Mouse (Mus musculus) kidney, embryonic 15.5 days (tissue): ENCODE measurements around the gene Hist1h2ad. TPM values are rescaled to one million over a fixed set of nuclear protein-coding genes. Genes with fewer than 3 reads are reported as not detected.
"Not testable (repeated sequence)": the region's sequence is repeated elsewhere in the genome, so short reads cannot be mapped to it uniquely, and the experiment has no call there.

Experiments used
- ATAC-seq: fragments of 200-750 bp; cut with Nextera tagmentation; replicated peaks from 2 replicates; pipeline ENCODE4 v1.8.0; 2017; ENCODE audit warnings: moderate TSS enrichment; ENCODE audit not compliant: low FRiP score
- H3K27ac ChIP-seq: fragments of 300-500 bp; sonication (generic); 2 replicates; pipeline ENCODE4 v1.5.1; 2015; ENCODE audit warnings: mild to moderate bottlenecking, inconsistent platforms
- H3K27me3 ChIP-seq: fragments of 300-500 bp; sonication (generic); 2 replicates; pipeline ENCODE4 v1.6.1; 2015; ENCODE audit warnings: inconsistent platforms
- H3K36me3 ChIP-seq: fragments of 300-500 bp; sonication (generic); 2 replicates; pipeline ENCODE4 v1.6.1; 2015; ENCODE audit warnings: inconsistent platforms
- H3K4me1 ChIP-seq: fragments of 300-500 bp; sonication (generic); 2 replicates; pipeline ENCODE4 v1.6.1; 2015; ENCODE audit warnings: inconsistent platforms
- H3K4me2 ChIP-seq: fragments of 300-500 bp; sonication (generic); 2 replicates; pipeline ENCODE4 v1.6.1; 2015; ENCODE audit warnings: moderate library complexity, mild to moderate bottlenecking, inconsistent platforms
- H3K4me3 ChIP-seq: fragments of 300-500 bp; sonication (generic); replicated peaks from 2 replicates; pipeline ENCODE4 v1.5.1; 2015; ENCODE audit warnings: mild to moderate bottlenecking, inconsistent platforms
- H3K9ac ChIP-seq: fragments of 300-500 bp; sonication (generic); 2 replicates; pipeline ENCODE4 v1.6.1; 2015; ENCODE audit warnings: mild to moderate bottlenecking, inconsistent platforms
- H3K9me3 ChIP-seq: fragments of 300-500 bp; sonication (generic); replicated peaks from 2 replicates; pipeline ENCODE4 v1.6.1; 2016; ENCODE audit warnings: inconsistent platforms
- WGBS: fragments of 180-500 bp; shearing (Covaris S2); methylation state at CpG from one replicate; pipeline ENCODE4 v1.1.7; 2015; ENCODE audit warnings: mixed read lengths; 5-methylcytosine and 5-hydroxymethylcytosine counted together
- microRNA-seq: library from miRNA; unstranded; fragments of <30 nt; microRNA quantifications from one replicate; pipeline ENCODE4, GENCODE M21; 2016
- polyA plus RNA-seq: library from polyadenylated mRNA; unstranded; fragments of >200 nt; fragmentation: Nextera tagmentation; extraction: Ambion mirVana; gene quantifications from 2 replicates; pipeline ENCODE4 v1.2.1, GENCODE M21; 2015

Hist1h2ad gene
- polyA plus RNA-seq, 1 experiment from 2014 or later = 3.6 TPM

DNA sequence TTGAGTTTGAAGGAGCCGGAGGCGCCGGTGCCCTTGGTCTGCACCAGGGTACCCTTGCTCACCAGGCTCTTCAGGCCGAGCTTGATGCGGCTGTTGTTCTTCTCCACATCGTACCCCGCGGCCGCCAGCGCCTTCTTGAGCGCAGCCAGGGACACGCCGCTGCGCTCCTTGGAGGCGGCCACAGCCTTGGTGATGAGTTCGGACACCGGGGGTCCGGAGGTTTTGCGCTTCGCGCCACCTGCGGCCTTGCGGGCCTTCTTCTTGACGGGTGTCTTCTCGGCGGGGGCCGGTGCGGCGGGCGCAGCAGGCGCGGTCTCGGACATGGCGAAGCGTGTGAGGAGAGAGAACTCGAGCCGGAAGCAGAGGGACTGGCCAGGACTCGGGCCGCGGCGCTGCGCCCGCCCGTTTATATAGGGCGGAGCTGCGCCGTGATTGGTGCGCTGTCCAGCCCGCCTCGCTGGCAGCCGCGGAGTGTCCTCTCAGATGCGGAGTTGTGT, 48.0 kb downstream of the Hist1h2ad start, which contains the start of gene Hist1h1e:
TSS of gene Hist1h1e (minus strand) at position 384 of the 497 bp plus-strand sequence.
- not testable (repeated sequence) for H3K36me3 ChIP-seq, H3K27me3 ChIP-seq, H3K9me3 ChIP-seq
- peak; percentile 93 for ATAC-seq
- Histone ChIP-seq H3K27ac (peak within 1 kb of the TSS; percentile 99), H3K4me3 (peak within 1 kb of the TSS; percentile 73), H3K4me1 (peaks cover 17% of the 10 kb centered on the region), H3K9ac (peak within 1 kb of the TSS; percentile 94), H3K4me2 (peak within 1 kb of the TSS; percentile 84)
- WGBS = under 1% methylated on average over 53 of the region's 53 CpGs

DNA sequence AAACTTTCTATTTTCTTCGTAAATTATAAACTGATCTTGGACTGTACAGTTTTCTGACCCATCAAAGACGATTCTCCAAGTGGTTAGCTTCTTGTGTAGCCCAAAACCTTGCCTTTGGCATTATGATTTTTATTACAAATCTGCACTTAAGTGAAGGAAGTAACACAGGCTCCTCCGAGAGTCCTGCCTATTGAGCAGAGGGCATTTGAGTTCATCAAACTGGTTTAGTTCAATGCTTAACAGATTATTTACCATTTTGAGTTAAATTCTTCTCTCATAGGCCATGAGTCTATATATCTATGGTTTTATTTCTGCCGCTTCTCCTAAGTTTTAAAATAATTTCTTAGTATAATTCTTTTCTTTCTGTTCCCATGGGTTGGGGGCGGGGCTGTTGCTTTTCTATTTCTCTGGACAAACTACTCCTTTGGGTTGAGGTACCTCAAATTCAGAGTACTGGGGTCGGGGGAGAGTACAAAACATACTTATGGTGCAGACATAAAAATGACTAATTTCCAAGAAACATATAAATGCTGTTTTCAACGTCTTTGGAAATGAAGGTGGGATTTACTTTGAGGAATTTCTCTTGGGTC, 48.8 kb downstream of the Hist1h2ad start:
- Histone ChIP-seq H3K4me1 (peaks cover 17% of the 10 kb centered on the region), H3K4me3 (peak overlapping the region; percentile 73), H3K36me3 (no peaks in the 10 kb centered on the region), H3K27me3 (no peaks in the 10 kb centered on the region), H3K9me3 (no peaks in the 10 kb centered on the region), H3K4me2 (peak overlapping the region; percentile 84), H3K9ac (peak overlapping the region; percentile 94; the same call in 1 of the 2 replicates), H3K27ac (peak overlapping the region; percentile 99)
- no peak for ATAC-seq
- 26% methylated on average over 7 of the region's 7 CpGs for WGBS

Small RNA genes lying within 50 kb of the gene (microRNA-seq; reads per million reads assigned to microRNA genes)
- not detected for gene Gm44297
- not detected for gene Gm44359
- not detected for gene Gm44394

Other genes with a start within 250 kb of the Hist1h2ad start
- 48.8 and 48.9 TPM in 2 replicates for gene Zfp322a, start 205.2 kb upstream of the Hist1h2ad start, polyA plus RNA-seq
- gene Abt1, start 150.5 kb upstream of the Hist1h2ad start, polyA plus RNA-seq = 13.5 and 13.7 TPM in 2 replicates
- 0.08 and 0.12 TPM in 2 replicates for gene Btn1a1, start 108.5 kb upstream of the Hist1h2ad start, polyA plus RNA-seq
- gene Btn2a2, start 85.5 kb upstream of the Hist1h2ad start, polyA plus RNA-seq = 0.55 and 0.71 TPM in 2 replicates
- gene Hist1h4h, start 43.3 kb upstream of the Hist1h2ad start, polyA plus RNA-seq = 7.5 and 7.8 TPM in 2 replicates
- 3.3 and 7.3 TPM in 2 replicates for gene Hist1h2af, start 40.5 kb upstream of the Hist1h2ad start, polyA plus RNA-seq
- gene Hist1h3g, start 39.0 kb upstream of the Hist1h2ad start, polyA plus RNA-seq = 6.6 and 6.9 TPM in 2 replicates
- gene Hist1h2bh, start 31.0 kb upstream of the Hist1h2ad start, polyA plus RNA-seq = 0.91 and 1.1 TPM in 2 replicates
- gene Hist1h3f, start 30.3 kb upstream of the Hist1h2ad start, polyA plus RNA-seq = 0.86 and 1.3 TPM in 2 replicates
- 0.96 and 1.3 TPM in 2 replicates for gene Hist1h4f, start 22.7 kb upstream of the Hist1h2ad start, polyA plus RNA-seq
- 0.66 and 0.67 TPM in 2 replicates for gene Hist1h1d, start 21.1 kb upstream of the Hist1h2ad start, polyA plus RNA-seq
- gene Hist1h3e, start 12.0 kb upstream of the Hist1h2ad start, polyA plus RNA-seq = 6.5 and 6.7 TPM in 2 replicates
- 84.7 and 118 TPM in 2 replicates for gene Hist1h2ae, start 3.2 kb upstream of the Hist1h2ad start, polyA plus RNA-seq
- gene Hist1h2bg, start 3.0 kb upstream of the Hist1h2ad start, polyA plus RNA-seq = 10.6 and 10.9 TPM in 2 replicates
- 6.0 and 6.9 TPM in 2 replicates for gene Hist1h2bf, start 185 bp upstream of the Hist1h2ad start, polyA plus RNA-seq
- 6.5 and 7.5 TPM in 2 replicates for gene Hist1h3d, start 1.4 kb downstream of the Hist1h2ad start, polyA plus RNA-seq
- 123 and 142 TPM in 2 replicates for gene Hist1h4d, start 7.2 kb downstream of the Hist1h2ad start, polyA plus RNA-seq
- gene Hist1h2be, start 46.7 kb downstream of the Hist1h2ad start, polyA plus RNA-seq = 3.1 and 3.7 TPM in 2 replicates
- gene Hist1h1e, start 48.2 kb downstream of the Hist1h2ad start, polyA plus RNA-seq = 19.7 and 21.1 TPM in 2 replicates
- gene Hist1h2ac, start 109.6 kb downstream of the Hist1h2ad start, polyA plus RNA-seq = 1.3 and 1.5 TPM in 2 replicates
- gene Hist1h2bc, start 109.8 kb downstream of the Hist1h2ad start, polyA plus RNA-seq = 65.3 and 71.8 TPM in 2 replicates
- 0.31 TPM in 1 of 2 replicates, not detected in the other for gene Hist1h1t, start 121.4 kb downstream of the Hist1h2ad start, polyA plus RNA-seq
- 7.5 and 8.5 TPM in 2 replicates for gene Hist1h4c, start 124.1 kb downstream of the Hist1h2ad start, polyA plus RNA-seq
- gene Hfe, start 136.5 kb downstream of the Hist1h2ad start, polyA plus RNA-seq = 6.4 and 7.7 TPM in 2 replicates
- 24.1 and 27.2 TPM in 2 replicates for gene Hist1h1c, start 164.4 kb downstream of the Hist1h2ad start, polyA plus RNA-seq
- gene Hist1h3c, start 171.2 kb downstream of the Hist1h2ad start, polyA plus RNA-seq = 12.6 and 13.5 TPM in 2 replicates
- gene Hist1h2bb, start 172.4 kb downstream of the Hist1h2ad start, polyA plus RNA-seq = 3.8 and 4.5 TPM in 2 replicates
- 39.2 and 44.8 TPM in 2 replicates for gene Hist1h2ab, start 176.7 kb downstream of the Hist1h2ad start, polyA plus RNA-seq
- gene Hist1h3b, start 177.9 kb downstream of the Hist1h2ad start, polyA plus RNA-seq = 10.8 and 11.3 TPM in 2 replicates
- gene Hist1h4b, start 182.6 kb downstream of the Hist1h2ad start, polyA plus RNA-seq = 5.4 and 6.4 TPM in 2 replicates
- gene Hist1h4a, start 186.8 kb downstream of the Hist1h2ad start, polyA plus RNA-seq = 0.35 TPM in 1 of 2 replicates, not detected in the other
- 8.0 and 9.4 TPM in 2 replicates for gene Hist1h3a, start 188.0 kb downstream of the Hist1h2ad start, polyA plus RNA-seq
- 2.3 and 3.1 TPM in 2 replicates for gene Hist1h1a, start 189.3 kb downstream of the Hist1h2ad start, polyA plus RNA-seq
- gene Trim38, start 195.5 kb downstream of the Hist1h2ad start, polyA plus RNA-seq = not detected in 2 replicates
- 0.10 and 0.12 TPM in 2 replicates for gene Slc17a2, start 232.6 kb downstream of the Hist1h2ad start, polyA plus RNA-seq